Mouse (Mus musculus) spleen, adult 2 months (tissue): ENCODE data around the gene Abcc6. TPM values are rescaled to one million over a fixed set of nuclear protein-coding genes. Genes with fewer than 3 reads are reported as not detected.

ENCODE experiments used
- DNase-seq, 2 experiments: peaks; one replicate each; pipeline versions ENCODE4 v3.0.0 to v3.0.0-alpha.2; 2012 to 2021; ENCODE audit warnings: low spot score in 2 of 2, low read depth in 1 of 2
- H3K27ac ChIP-seq: fragments of 200-500 bp; 2 replicates; pipeline ENCODE4 v1.5.1; 2012; ENCODE audit warnings: low read length, inconsistent platforms; ENCODE audit not compliant: insufficient read depth
- H3K27me3 ChIP-seq: fragments of 200-500 bp; 2 replicates; pipeline ENCODE4 v1.6.1; 2012; ENCODE audit warnings: mild to moderate bottlenecking, moderate library complexity, low read length, inconsistent platforms; ENCODE audit not compliant: control insufficient read depth, insufficient read depth
- H3K36me3 ChIP-seq: fragments of 200-500 bp; 2 replicates; pipeline ENCODE4 v1.6.1; 2012; ENCODE audit warnings: mild to moderate bottlenecking, low read length, inconsistent platforms; ENCODE audit not compliant: control insufficient read depth, insufficient read depth
- H3K4me1 ChIP-seq: fragments of 200-500 bp; 2 replicates; pipeline ENCODE4 v1.6.1; 2011; ENCODE audit warnings: inconsistent platforms; ENCODE audit not compliant: control insufficient read depth, insufficient read depth, insufficient read length
- H3K4me3 ChIP-seq: fragments of 200-500 bp; 2 replicates; pipeline ENCODE4 v1.5.1; 2011; ENCODE audit warnings: mild to moderate bottlenecking, inconsistent platforms; ENCODE audit not compliant: insufficient read depth, insufficient read length; ENCODE audit errors: extremely low read depth
- CTCF ChIP-seq: fragments of 200-500 bp; IDR thresholded peaks from 2 replicates; pipeline ENCODE4 v1.5.1; 2011; ENCODE audit warnings: mild to moderate bottlenecking, inconsistent platforms; ENCODE audit not compliant: insufficient read depth, insufficient read length, insufficient replicate concordance; ENCODE audit errors: extremely low read depth
- POLR2A ChIP-seq: fragments of 200-500 bp; IDR thresholded peaks from 2 replicates; pipeline ENCODE4 v1.6.1; 2011; ENCODE audit warnings: low read depth, low read length, inconsistent platforms
- WGBS: fragments of 180-500 bp; shearing (Covaris S2); methylation state at CpG from one replicate; pipeline ENCODE4 v1.1.7; 2018; 5-methylcytosine and 5-hydroxymethylcytosine counted together
- polyA plus RNA-seq: library from polyadenylated mRNA; depleted of rRNA; stranded (reverse); fragments of >200 nt; gene quantifications from 2 replicates; pipeline ENCODE4 v1.2.3, GENCODE M21; 2012

Abcc6 gene
- polyA plus RNA-seq, 1 experiment, result 0.08 TPM

DNA sequence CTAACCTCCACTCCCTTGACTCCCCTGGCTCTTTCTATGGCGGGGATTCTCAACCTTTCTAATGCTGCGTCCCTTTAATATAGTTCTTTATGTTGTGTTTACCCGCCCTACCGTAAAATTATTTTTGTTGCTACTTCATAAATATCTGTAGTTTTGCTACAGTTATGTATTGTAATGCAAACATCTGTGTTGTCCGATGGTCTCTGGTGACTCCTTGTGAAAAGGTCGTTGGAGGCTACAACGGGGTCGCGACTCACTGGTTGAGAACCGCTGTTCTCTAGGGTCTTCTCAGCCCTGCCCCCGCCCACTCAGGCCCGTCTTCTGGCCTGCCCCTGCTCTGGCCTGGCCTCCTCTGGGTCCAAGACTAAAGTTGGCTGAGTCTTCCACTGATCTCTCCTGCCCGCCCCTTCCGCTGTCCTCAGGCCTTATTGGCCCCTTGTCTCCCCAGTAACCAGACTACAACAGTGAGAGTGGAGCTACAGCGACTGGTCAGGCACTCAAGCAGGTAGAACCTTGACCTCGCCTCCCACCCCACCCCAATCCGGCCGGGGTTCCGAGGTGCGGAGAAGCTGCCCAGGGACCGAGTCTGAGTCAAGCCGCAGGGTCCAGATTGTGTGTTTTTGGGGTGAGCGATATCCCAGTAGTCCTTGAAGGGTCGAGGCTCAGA lies 106.2 kb downstream of the Abcc6 start, which contains the start of gene Ccdc114:
Gene Ccdc114, plus strand, starts transcription at position 311 of the 667 bp plus-strand sequence.
- WGBS, result 7% methylated on average over 24 of the region's 24 CpGs
- TF ChIP-seq CTCF, result no peak
- TF ChIP-seq POLR2A, result peak; percentile 39
- Histone ChIP-seq H3K4me1 (peaks cover 28% of the 10 kb centered on the region), H3K27me3 (no peaks in the 10 kb centered on the region), H3K27ac (peak within 1 kb of the TSS; percentile 98), H3K36me3 (peaks cover 3% of the 10 kb centered on the region), H3K4me3 (peak within 1 kb of the TSS; percentile 65)
- DNase-seq, result peak; percentile 41 to 60

GRCm38 (mm10) chr7:45922928-45923761 lies 107.0 kb downstream of the Abcc6 start:
- no peaks in the 10 kb centered on the region for H3K27me3 ChIP-seq
- peak overlapping the region; percentile 98 for H3K27ac ChIP-seq
- H3K4me1 ChIP-seq, result peaks cover 28% of the 10 kb centered on the region
- peaks cover 3% of the 10 kb centered on the region for H3K36me3 ChIP-seq
- under 1% methylated on average over 37 of the region's 37 CpGs for WGBS
- peak; percentile 96 to 97 for DNase-seq
- TF ChIP-seq CTCF (no peak), POLR2A (peak; percentile 95)
- H3K4me3 ChIP-seq, result peak overlapping the region; percentile 65

- WGBS, result 48% methylated on average over 12 of the region's 12 CpGs
- TF ChIP-seq CTCF, result no peak
- no peak for TF ChIP-seq POLR2A
- peaks cover 36% of the 10 kb centered on the region for H3K4me1 ChIP-seq
These were observed 108.0 kb downstream of the Abcc6 start for GRCm38 (mm10) chr7:45921950-45922600.

GRCm38 (mm10) chr7:45921242-45921621 lies 108.9 kb downstream of the Abcc6 start, which contains the start of gene Emp3:
Emp3 (minus strand) TSS chr7:45921404.
- TF ChIP-seq CTCF, result no peak
- no peak; the same call in none of the 2 replicates for TF ChIP-seq POLR2A
- H3K4me1 ChIP-seq, result peaks cover 39% of the 10 kb centered on the region
- H3K4me3 ChIP-seq, result peak within 1 kb of the TSS; percentile 72
- H3K27me3 ChIP-seq, result no peaks in the 10 kb centered on the region
- WGBS, result 0% methylated on average over 9 of the region's 9 CpGs
- peak; percentile 66 to 69 for DNase-seq
- peak within 1 kb of the TSS; percentile 93 for H3K27ac ChIP-seq
- H3K36me3 ChIP-seq, result peaks cover 7% of the 10 kb centered on the region

More at GRCm38 (mm10) chr7:45921950-45922600, 108.0 kb downstream of the Abcc6 start:
- H3K4me3 ChIP-seq, result peak overlapping the region; percentile 32; the same call in 1 of the 2 replicates
- H3K27ac ChIP-seq, result peak overlapping the region; percentile 93
- H3K36me3 ChIP-seq, result peaks cover 7% of the 10 kb centered on the region
- no peak for DNase-seq
- H3K27me3 ChIP-seq, result no peaks in the 10 kb centered on the region

DNA sequence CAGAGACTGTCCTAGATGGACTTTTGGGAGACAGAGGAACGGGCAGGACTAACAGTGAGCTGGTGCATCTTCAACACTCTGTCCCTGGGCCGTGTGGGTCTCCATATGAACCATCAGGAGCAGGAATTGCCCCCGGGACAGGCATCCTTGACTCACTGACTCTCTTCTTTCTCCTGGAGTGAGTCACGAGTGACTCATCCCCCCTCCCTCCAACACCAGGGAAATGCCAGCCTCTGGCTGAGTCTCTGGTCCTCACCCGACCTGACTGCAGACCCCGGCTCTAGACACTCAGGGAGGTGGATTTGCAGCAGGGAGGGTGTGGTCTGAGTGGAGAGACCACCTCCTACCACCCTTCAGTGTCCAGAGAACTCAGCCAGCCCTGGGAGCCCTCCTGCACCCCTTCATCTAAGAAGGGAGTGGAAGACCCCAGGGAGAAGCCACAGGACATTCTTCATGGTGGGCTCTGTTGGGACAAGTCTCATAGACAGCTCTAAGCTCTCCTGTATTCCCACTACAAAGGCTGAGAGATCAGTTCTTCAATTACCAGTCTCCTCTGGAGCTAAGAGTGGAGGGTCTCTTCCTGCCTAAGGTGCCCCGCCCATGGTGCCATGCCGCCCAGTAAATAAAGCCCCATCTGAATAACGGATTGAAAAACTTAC lies 109.4 kb downstream of the Abcc6 start:
- TF ChIP-seq POLR2A (no peak), CTCF (no peak)
- Histone ChIP-seq H3K27me3 (no peaks in the 10 kb centered on the region), H3K4me1 (peaks cover 44% of the 10 kb centered on the region), H3K4me3 (peak overlapping the region; percentile 72), H3K36me3 (peaks cover 7% of the 10 kb centered on the region), H3K27ac (peak overlapping the region; percentile 93)
- no peak for DNase-seq
- 3% methylated on average over 9 of the region's 9 CpGs for WGBS

DNA sequence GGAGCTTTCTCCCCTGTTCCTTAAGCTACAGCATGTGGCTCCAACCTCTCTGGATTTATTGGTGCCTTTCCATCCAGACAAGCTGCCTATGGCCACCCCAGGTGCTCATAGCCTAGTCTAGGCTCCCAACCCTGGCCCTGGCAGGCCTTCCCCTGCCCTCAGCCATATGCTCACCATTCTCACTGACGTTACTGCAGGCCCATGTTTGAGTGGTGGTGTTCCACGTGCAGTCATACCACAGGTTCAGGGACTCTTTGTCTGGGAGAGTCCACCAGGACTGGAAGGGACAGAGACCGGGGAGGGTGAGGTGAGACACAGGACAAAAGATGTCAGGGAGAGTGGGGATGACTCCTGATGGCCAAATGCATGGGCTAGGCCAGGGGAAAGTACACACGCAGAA lies 110.3 kb downstream of the Abcc6 start:
- peaks cover 7% of the 10 kb centered on the region for H3K36me3 ChIP-seq
- peak overlapping the region; percentile 93 for H3K27ac ChIP-seq
- no peaks in the 10 kb centered on the region for H3K27me3 ChIP-seq
- H3K4me1 ChIP-seq, result peaks cover 44% of the 10 kb centered on the region
- TF ChIP-seq CTCF (no peak), POLR2A (no peak)
- peak overlapping the region; percentile 72 for H3K4me3 ChIP-seq
- 27% methylated on average over 4 of the region's 4 CpGs for WGBS
- DNase-seq, result no peak
